Mouse (Mus musculus) lung, embryonic 15.5 days (tissue): ENCODE data around the gene Psme2. TPM values are rescaled to one million over a fixed set of nuclear protein-coding genes. Genes with fewer than 3 reads are reported as not detected.

Experiments
- ATAC-seq: fragments of 200-750 bp; cut with Nextera tagmentation; 2 replicates; pipeline ENCODE4 v1.8.0; 2017; ENCODE audit warnings: moderate number of reproducible peaks, borderline replicate concordance; ENCODE audit not compliant: low FRiP score, low TSS enrichment; ENCODE audit errors: extremely low read depth
- H3K27ac ChIP-seq: fragments of 300-500 bp; sonication (generic); 2 replicates; pipeline ENCODE4 v1.5.1; 2015; ENCODE audit warnings: moderate library complexity, mild to moderate bottlenecking, inconsistent platforms
- H3K27me3 ChIP-seq: fragments of 300-500 bp; sonication (generic); 2 replicates; pipeline ENCODE4 v1.6.1; 2015; ENCODE audit warnings: inconsistent platforms
- H3K36me3 ChIP-seq: fragments of 300-500 bp; sonication (generic); 2 replicates; pipeline ENCODE4 v1.6.1; 2015; ENCODE audit warnings: inconsistent platforms
- H3K4me1 ChIP-seq: fragments of 300-500 bp; sonication (generic); 2 replicates; pipeline ENCODE4 v1.6.1; 2015; ENCODE audit warnings: inconsistent platforms
- H3K4me2 ChIP-seq: fragments of 300-500 bp; sonication (generic); 2 replicates; pipeline ENCODE4 v1.6.1; 2015; ENCODE audit warnings: inconsistent platforms, mild to moderate bottlenecking, moderate library complexity
- H3K4me3 ChIP-seq: fragments of 300-500 bp; sonication (generic); 2 replicates; pipeline ENCODE4 v1.5.1; 2015; ENCODE audit warnings: mild to moderate bottlenecking, inconsistent platforms
- H3K9ac ChIP-seq: fragments of 300-500 bp; sonication (generic); 2 replicates; pipeline ENCODE4 v1.6.1; 2015; ENCODE audit warnings: inconsistent platforms
- H3K9me3 ChIP-seq: fragments of 300-500 bp; sonication (generic); 2 replicates; pipeline ENCODE4 v1.6.1; 2016; ENCODE audit warnings: inconsistent platforms
- WGBS: fragments of 180-500 bp; shearing (Covaris S2); methylation state at CpG from one replicate; pipeline ENCODE4 v1.1.7; 2015; 5-methylcytosine and 5-hydroxymethylcytosine counted together
- polyA plus RNA-seq: library from polyadenylated mRNA; unstranded; fragments of >200 nt; fragmentation: Nextera tagmentation; extraction: Ambion mirVana; gene quantifications from 2 replicates; pipeline ENCODE4 v1.2.1, GENCODE M21; 2015

Gene Psme2
- polyA plus RNA-seq, 1 experiment from 2014 or later: 234 TPM

GRCm38 (mm10) chr14:55578668-55579269 lies 12.1 kb downstream of the Psme2 start:
- H3K27me3 ChIP-seq: no peaks in the 10 kb centered on the region
- peak overlapping the region; percentile 74 for H3K9ac ChIP-seq
- peak overlapping the region; percentile 85 for H3K4me2 ChIP-seq
- H3K27ac ChIP-seq: peak overlapping the region; percentile 90
- 18% methylated on average over 6 of the region's 6 CpGs for WGBS
- H3K36me3 ChIP-seq: peaks cover 16% of the 10 kb centered on the region
- peak overlapping the region; percentile 79 for H3K4me3 ChIP-seq
- H3K4me1 ChIP-seq: peaks cover 30% of the 10 kb centered on the region
- ATAC-seq: peak; percentile 6; the same call in 1 of the 2 replicates
- no peaks in the 10 kb centered on the region for H3K9me3 ChIP-seq

GRCm38 (mm10) chr14:55577871-55578667 lies 12.8 kb downstream of the Psme2 start, which contains the start of gene Psme1:
TSS of gene Psme1 (plus strand) at chr14:55578123.
- Histone ChIP-seq H3K9ac (peak within 1 kb of the TSS; percentile 74), H3K9me3 (no peaks in the 10 kb centered on the region), H3K36me3 (peaks cover 16% of the 10 kb centered on the region), H3K4me3 (peak within 1 kb of the TSS; percentile 79), H3K4me1 (peaks cover 30% of the 10 kb centered on the region), H3K27me3 (no peaks in the 10 kb centered on the region), H3K27ac (peak within 1 kb of the TSS; percentile 90), H3K4me2 (peak within 1 kb of the TSS; percentile 85)
- under 1% methylated on average over 32 of the region's 32 CpGs for WGBS
- peak; percentile 93 for ATAC-seq

- peaks cover 30% of the 10 kb centered on the region for H3K4me1 ChIP-seq
- H3K27me3 ChIP-seq: no peaks in the 10 kb centered on the region
- H3K9ac ChIP-seq: no peak overlapping the region
- ATAC-seq: no peak
- no peak overlapping the region for H3K4me3 ChIP-seq
- peaks cover 7% of the 10 kb centered on the region for H3K36me3 ChIP-seq
- H3K9me3 ChIP-seq: no peaks in the 10 kb centered on the region
- WGBS: 70% methylated on average over 13 of the region's 16 CpGs
- no peak overlapping the region for H3K4me2 ChIP-seq
- H3K27ac ChIP-seq: peak overlapping the region; percentile 11; the same call in 1 of the 2 replicates
Measured at GRCm38 (mm10) chr14:55576376-55576775, 14.5 kb downstream of the Psme2 start.

- Histone ChIP-seq H3K36me3 (peaks cover 3% of the 10 kb centered on the region; the same call in 1 of the 2 replicates), H3K9me3 (no peaks in the 10 kb centered on the region), H3K27ac (no peak overlapping the region), H3K4me3 (no peak overlapping the region), H3K4me2 (no peak overlapping the region; the same call in 1 of the 2 replicates), H3K27me3 (no peaks in the 10 kb centered on the region), H3K4me1 (peaks cover 30% of the 10 kb centered on the region), H3K9ac (no peak overlapping the region)
- 60% methylated on average over 13 of the region's 13 CpGs for WGBS
- ATAC-seq: no peak
Measured at GRCm38 (mm10) chr14:55575711-55576110, 15.2 kb downstream of the Psme2 start.

- Histone ChIP-seq H3K27me3 (no peaks in the 10 kb centered on the region), H3K4me1 (peaks cover 30% of the 10 kb centered on the region), H3K4me3 (no peak within 1 kb of the TSS), H3K9me3 (no peaks in the 10 kb centered on the region), H3K9ac (no peak within 1 kb of the TSS), H3K4me2 (no peak within 1 kb of the TSS; the same call in 1 of the 2 replicates), H3K36me3 (no peaks in the 10 kb centered on the region), H3K27ac (peak within 1 kb of the TSS; percentile 11; the same call in 1 of the 2 replicates)
- no peak for ATAC-seq
- 65% methylated on average over 8 of the region's 8 CpGs for WGBS
Measured at GRCm38 (mm10) chr14:55575302-55575701, 15.6 kb downstream of the Psme2 start, which contains the start of gene Fitm1. TSS of gene Fitm1 (plus strand) at chr14:55575617.

GRCm38 (mm10) chr14:55571760-55572159 lies 19.2 kb downstream of the Psme2 start:
- no peak for ATAC-seq
- Histone ChIP-seq H3K36me3 (peaks cover 30% of the 10 kb centered on the region), H3K4me3 (no peak overlapping the region), H3K9ac (no peak overlapping the region), H3K9me3 (no peaks in the 10 kb centered on the region), H3K27me3 (no peaks in the 10 kb centered on the region), H3K4me1 (peaks cover 14% of the 10 kb centered on the region), H3K27ac (no peak overlapping the region), H3K4me2 (no peak overlapping the region)

GRCm38 (mm10) chr14:55570588-55570987 lies 20.3 kb downstream of the Psme2 start:
- no peak overlapping the region for H3K4me3 ChIP-seq
- no peaks in the 10 kb centered on the region for H3K27me3 ChIP-seq
- no peak overlapping the region for H3K9ac ChIP-seq
- WGBS: 78% methylated on average over 2 of the region's 2 CpGs
- peaks cover 3% of the 10 kb centered on the region; the same call in 1 of the 2 replicates for H3K4me1 ChIP-seq
- H3K27ac ChIP-seq: no peak overlapping the region
- no peak overlapping the region for H3K4me2 ChIP-seq
- peaks cover 41% of the 10 kb centered on the region for H3K36me3 ChIP-seq
- ATAC-seq: no peak
- no peaks in the 10 kb centered on the region for H3K9me3 ChIP-seq

GRCm38 (mm10) chr14:55567496-55567895 lies 23.4 kb downstream of the Psme2 start:
- H3K4me2 ChIP-seq: no peak overlapping the region
- ATAC-seq: no peak
- H3K4me3 ChIP-seq: no peak overlapping the region
- no peaks in the 10 kb centered on the region for H3K9me3 ChIP-seq
- no peak overlapping the region for H3K27ac ChIP-seq
- 84% methylated on average over 3 of the region's 3 CpGs for WGBS
- H3K36me3 ChIP-seq: peaks cover 60% of the 10 kb centered on the region
- H3K4me1 ChIP-seq: no peaks in the 10 kb centered on the region
- no peaks in the 10 kb centered on the region for H3K27me3 ChIP-seq
- H3K9ac ChIP-seq: no peak overlapping the region

- H3K27ac ChIP-seq: no peak overlapping the region
- no peaks in the 10 kb centered on the region for H3K9me3 ChIP-seq
- peaks cover 14% of the 10 kb centered on the region for H3K4me1 ChIP-seq
- H3K36me3 ChIP-seq: peaks cover 60% of the 10 kb centered on the region
- no peak overlapping the region for H3K4me3 ChIP-seq
- H3K9ac ChIP-seq: no peak overlapping the region
- ATAC-seq: no peak
- H3K4me2 ChIP-seq: no peak overlapping the region
- WGBS: 68% methylated on average over 3 of the region's 3 CpGs
- H3K27me3 ChIP-seq: no peaks in the 10 kb centered on the region
Measured at GRCm38 (mm10) chr14:55565748-55566147, 25.2 kb downstream of the Psme2 start.

GRCm38 (mm10) chr14:55563249-55563648 lies 27.7 kb downstream of the Psme2 start:
- WGBS: 87% methylated on average over 11 of the region's 11 CpGs
- Histone ChIP-seq H3K9me3 (no peaks in the 10 kb centered on the region), H3K4me1 (peaks cover 17% of the 10 kb centered on the region), H3K36me3 (peaks cover 44% of the 10 kb centered on the region), H3K4me3 (no peak overlapping the region), H3K27ac (no peak overlapping the region), H3K4me2 (no peak overlapping the region), H3K27me3 (no peaks in the 10 kb centered on the region), H3K9ac (no peak overlapping the region)
- ATAC-seq: no peak

GRCm38 (mm10) chr14:55561860-55562259 lies 29.1 kb downstream of the Psme2 start:
- no peak for ATAC-seq
- Histone ChIP-seq H3K4me2 (peak overlapping the region; percentile 70), H3K27me3 (no peaks in the 10 kb centered on the region), H3K9me3 (no peaks in the 10 kb centered on the region), H3K4me3 (no peak overlapping the region), H3K4me1 (peaks cover 25% of the 10 kb centered on the region), H3K9ac (no peak overlapping the region), H3K27ac (no peak overlapping the region), H3K36me3 (peaks cover 31% of the 10 kb centered on the region)
- 76% methylated on average over 10 of the region's 10 CpGs for WGBS
